Mouse (Mus musculus) liver, embryonic 13.5 days (tissue): ENCODE measurements around the gene Snrk. TPM values are rescaled to one million over a fixed set of nuclear protein-coding genes. Genes with fewer than 3 reads are reported as not detected.

Experiments used
- ATAC-seq: fragments of 200-750 bp; cut with Nextera tagmentation; 2 replicates; pipeline ENCODE4 v1.8.0; 2017; ENCODE audit warnings: low read depth, mild to moderate bottlenecking, moderate number of reproducible peaks, moderate library complexity
- DNase-seq: peaks from one replicate; pipeline ENCODE4 v3.0.0; 2022
- H3K27ac ChIP-seq: fragments of 300-500 bp; sonication (generic); 2 replicates; pipeline ENCODE4 v1.5.1; 2015; ENCODE audit warnings: moderate library complexity, mild to moderate bottlenecking, inconsistent platforms
- H3K27me3 ChIP-seq: fragments of 300-500 bp; sonication (generic); 2 replicates; pipeline ENCODE4 v1.6.1; 2015; ENCODE audit warnings: mild to moderate bottlenecking, inconsistent platforms
- H3K36me3 ChIP-seq: fragments of 300-500 bp; sonication (generic); 2 replicates; pipeline ENCODE4 v1.6.1; 2015; ENCODE audit warnings: mild to moderate bottlenecking, inconsistent platforms
- H3K4me1 ChIP-seq: fragments of 300-500 bp; sonication (generic); replicated peaks from 2 replicates; pipeline ENCODE4 v1.6.1; 2015; ENCODE audit warnings: inconsistent platforms
- H3K4me2 ChIP-seq: fragments of 300-500 bp; sonication (generic); 2 replicates; pipeline ENCODE4 v1.6.1; 2015; ENCODE audit warnings: inconsistent platforms, mild to moderate bottlenecking, moderate library complexity
- H3K4me3 ChIP-seq: fragments of 300-500 bp; sonication (generic); replicated peaks from 2 replicates; pipeline ENCODE4 v1.5.1; 2015; ENCODE audit warnings: mild to moderate bottlenecking, inconsistent platforms
- H3K9ac ChIP-seq: fragments of 300-500 bp; sonication (generic); 2 replicates; pipeline ENCODE4 v1.6.1; 2015; ENCODE audit warnings: mild to moderate bottlenecking, inconsistent platforms
- H3K9me3 ChIP-seq: fragments of 300-500 bp; sonication (generic); replicated peaks from 2 replicates; pipeline ENCODE4 v1.6.1; 2016; ENCODE audit warnings: inconsistent platforms
- WGBS: fragments of 180-500 bp; shearing (Covaris S2); methylation state at CpG from one replicate; pipeline ENCODE4 v1.1.7; 2015; ENCODE audit not compliant: insufficient replicate concordance; 5-methylcytosine and 5-hydroxymethylcytosine counted together
- polyA plus RNA-seq: library from polyadenylated mRNA; unstranded; fragments of >200 nt; fragmentation: Nextera tagmentation; extraction: Ambion mirVana; gene quantifications from 2 replicates; pipeline ENCODE4 v1.2.1, GENCODE M21; 2015

Gene Snrk
- polyA plus RNA-seq, 1 experiment from 2014 or later, result 14.6 TPM

- Histone ChIP-seq H3K36me3 (peaks cover 17% of the 10 kb centered on the region), H3K27ac (no peak overlapping the region)
Measured at GRCm38 (mm10) chr9:122145677-122146076, 28.6 kb downstream of the Snrk start.

DNA sequence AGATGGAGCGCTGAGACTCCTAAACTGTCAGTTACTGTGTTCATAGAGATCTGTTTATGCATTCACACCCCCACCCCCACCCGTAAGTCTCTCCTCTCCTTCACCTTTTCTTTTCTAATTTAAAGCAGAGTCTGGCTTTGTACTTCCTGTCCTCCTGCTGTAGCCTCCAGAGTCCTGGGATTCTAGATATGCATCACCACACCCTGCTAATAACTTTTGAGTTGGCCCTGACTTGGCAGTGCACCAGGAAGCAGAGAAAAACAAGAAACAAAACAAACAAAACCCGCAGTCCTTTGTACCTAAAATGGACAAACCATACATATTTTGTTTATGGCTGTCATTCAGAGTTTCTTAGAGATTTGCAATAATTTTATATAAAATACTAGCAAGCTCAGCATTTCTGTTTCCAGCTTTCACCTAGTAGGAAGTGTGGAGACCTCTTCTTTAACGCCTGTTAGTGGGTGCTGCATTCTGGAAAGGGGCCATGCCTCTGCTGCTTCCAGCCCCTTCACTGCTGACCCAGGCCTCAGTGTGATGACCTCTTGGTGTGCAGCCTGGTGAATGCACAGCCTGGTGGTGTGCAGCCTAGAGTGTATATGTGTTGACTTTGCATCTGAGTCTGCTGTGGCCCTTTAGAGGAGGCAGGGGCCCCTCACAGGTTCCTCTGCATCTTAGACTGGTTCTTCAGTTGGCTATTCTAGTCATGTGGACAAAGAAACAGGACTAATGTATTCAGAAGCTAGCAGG, 29.2 kb downstream of the Snrk start:
- H3K36me3 ChIP-seq, result peaks cover 17% of the 10 kb centered on the region
- no peak overlapping the region for H3K4me2 ChIP-seq
- peaks cover 47% of the 10 kb centered on the region for H3K4me1 ChIP-seq
- ATAC-seq, result no peak
- H3K9ac ChIP-seq, result no peak overlapping the region
- H3K4me3 ChIP-seq, result no peak overlapping the region
- no peak for DNase-seq
- no peaks in the 10 kb centered on the region for H3K27me3 ChIP-seq
- H3K27ac ChIP-seq, result no peak overlapping the region
- H3K9me3 ChIP-seq, result 0 out of 2 replicates have a peak, but pooled peaks cover 3% of the 10 kb centered on the region
- WGBS, result 67% methylated on average over 4 of the region's 4 CpGs

More at GRCm38 (mm10) chr9:122145677-122146076, 28.6 kb downstream of the Snrk start:
- DNase-seq (no peak), ATAC-seq (no peak)
- Histone ChIP-seq H3K9me3 (0 out of 2 replicates have a peak, but pooled peaks cover 3% of the 10 kb centered on the region), H3K4me2 (no peak overlapping the region), H3K4me1 (peaks cover 47% of the 10 kb centered on the region), H3K27me3 (no peaks in the 10 kb centered on the region), H3K4me3 (no peak overlapping the region), H3K9ac (no peak overlapping the region)

DNA sequence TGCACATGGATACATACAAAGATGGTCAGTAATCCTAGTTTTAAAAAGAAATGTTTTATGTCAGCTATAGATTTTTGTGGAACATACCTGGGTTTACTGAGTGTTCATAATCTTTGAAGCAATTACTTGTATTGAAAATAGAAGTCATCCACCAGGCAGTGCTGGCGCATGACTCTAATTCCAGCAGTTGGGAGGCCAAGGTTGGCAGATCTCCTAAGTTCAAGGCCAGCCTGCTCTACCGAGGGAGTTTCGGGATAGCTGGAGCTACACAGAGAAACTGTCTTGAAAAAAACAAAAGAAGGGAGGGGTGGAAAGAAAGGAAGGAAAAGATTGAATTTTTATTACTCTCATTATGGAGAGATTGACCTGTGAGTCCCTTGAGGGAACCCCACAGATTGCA, 31.3 kb downstream of the Snrk start:
- no peak overlapping the region for H3K9ac ChIP-seq
- peaks cover 54% of the 10 kb centered on the region for H3K4me1 ChIP-seq
- no peak overlapping the region for H3K4me2 ChIP-seq
- H3K27me3 ChIP-seq, result no peaks in the 10 kb centered on the region
- H3K36me3 ChIP-seq, result peaks cover 17% of the 10 kb centered on the region
- ATAC-seq, result no peak
- H3K9me3 ChIP-seq, result 0 out of 2 replicates have a peak, but pooled peaks cover 3% of the 10 kb centered on the region
- WGBS, result 74% methylated on average over 3 of the region's 3 CpGs
- no peak overlapping the region for H3K4me3 ChIP-seq
- H3K27ac ChIP-seq, result no peak overlapping the region
- DNase-seq, result no peak

- WGBS, result 51% methylated on average over 9 of the region's 9 CpGs
Measured at GRCm38 (mm10) chr9:122149997-122150826, 33.1 kb downstream of the Snrk start.

GRCm38 (mm10) chr9:122152063-122152462, 35.0 kb downstream of the Snrk start:
- H3K27ac ChIP-seq, result no peak overlapping the region
- peaks cover 13% of the 10 kb centered on the region for H3K36me3 ChIP-seq
- DNase-seq, result no peak
- no peak overlapping the region for H3K9ac ChIP-seq
- no peaks in the 10 kb centered on the region for H3K27me3 ChIP-seq
- H3K4me2 ChIP-seq, result no peak overlapping the region
- no peak overlapping the region for H3K4me3 ChIP-seq
- no peaks in the 10 kb centered on the region for H3K9me3 ChIP-seq
- 70% methylated on average over 4 of the region's 4 CpGs for WGBS
- ATAC-seq, result no peak
- peaks cover 37% of the 10 kb centered on the region for H3K4me1 ChIP-seq

More at GRCm38 (mm10) chr9:122149997-122150826, 33.1 kb downstream of the Snrk start:
- ATAC-seq (no peak), DNase-seq (no peak)
- H3K9ac ChIP-seq, result no peak overlapping the region
- no peak overlapping the region for H3K4me3 ChIP-seq
- H3K9me3 ChIP-seq, result no peaks in the 10 kb centered on the region
- no peaks in the 10 kb centered on the region for H3K27me3 ChIP-seq
- no peak overlapping the region for H3K4me2 ChIP-seq
- H3K36me3 ChIP-seq, result peaks cover 5% of the 10 kb centered on the region
- no peak overlapping the region for H3K27ac ChIP-seq
- peaks cover 54% of the 10 kb centered on the region for H3K4me1 ChIP-seq

DNA sequence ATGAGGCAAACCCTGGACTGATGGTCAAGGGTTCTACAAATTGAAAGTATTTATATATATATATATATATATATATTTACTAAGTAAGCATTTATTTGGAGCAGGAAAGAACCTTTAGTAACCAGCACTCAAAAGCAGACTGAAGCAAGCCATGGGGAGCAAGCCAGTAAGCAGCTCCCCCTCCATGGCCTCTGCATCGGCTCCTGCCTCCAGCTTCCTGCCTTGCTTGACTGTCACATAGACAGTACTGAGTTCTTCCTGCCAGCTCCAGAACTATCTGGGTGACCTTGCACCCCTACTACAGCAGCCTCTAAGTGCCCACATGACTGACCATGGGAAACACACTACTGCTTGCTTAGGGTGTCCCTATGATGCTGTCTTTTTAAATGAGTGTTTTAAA, 35.4 kb downstream of the Snrk start:
- Histone ChIP-seq H3K4me3 (no peak overlapping the region), H3K36me3 (peaks cover 18% of the 10 kb centered on the region), H3K9ac (no peak overlapping the region), H3K27ac (no peak overlapping the region), H3K27me3 (no peaks in the 10 kb centered on the region), H3K4me1 (peaks cover 37% of the 10 kb centered on the region), H3K4me2 (no peak overlapping the region), H3K9me3 (no peaks in the 10 kb centered on the region)
- no peak for DNase-seq
- no peak for ATAC-seq
- 82% methylated on average over 1 of the region's 1 CpGs for WGBS

DNA sequence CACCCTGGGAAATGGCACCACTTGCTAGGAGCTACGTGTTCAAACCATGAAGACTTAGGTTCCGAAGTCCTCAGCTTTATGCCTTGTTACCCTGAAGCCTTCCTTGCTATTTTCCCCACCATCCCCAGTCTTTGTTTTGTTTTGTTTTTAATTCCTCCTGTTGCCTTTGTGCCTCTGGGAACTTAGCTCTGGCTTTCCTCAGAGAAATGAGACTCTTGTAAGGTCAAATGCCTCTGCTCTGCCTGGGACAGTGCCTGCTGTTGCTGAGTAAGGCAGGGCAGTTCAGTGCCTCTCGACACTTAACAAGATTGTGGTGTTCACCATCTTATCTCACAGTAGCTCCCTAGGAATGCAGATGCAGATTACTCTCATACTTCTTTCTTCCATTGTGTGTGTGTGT, 36.4 kb downstream of the Snrk start:
- Histone ChIP-seq H3K27ac (no peak overlapping the region), H3K27me3 (no peaks in the 10 kb centered on the region), H3K4me3 (no peak overlapping the region), H3K9ac (no peak overlapping the region), H3K36me3 (peaks cover 27% of the 10 kb centered on the region), H3K4me2 (no peak overlapping the region), H3K4me1 (peaks cover 32% of the 10 kb centered on the region), H3K9me3 (no peaks in the 10 kb centered on the region)
- ATAC-seq, result no peak
- 72% methylated on average over 3 of the region's 3 CpGs for WGBS
- no peak for DNase-seq

- WGBS, result 80% methylated on average over 1 of the region's 1 CpGs
- Histone ChIP-seq H3K4me2 (no peak overlapping the region), H3K4me1 (peaks cover 16% of the 10 kb centered on the region), H3K4me3 (no peak overlapping the region), H3K9ac (no peak overlapping the region), H3K27ac (no peak overlapping the region), H3K27me3 (no peaks in the 10 kb centered on the region), H3K9me3 (no peaks in the 10 kb centered on the region), H3K36me3 (peaks cover 33% of the 10 kb centered on the region)
- ATAC-seq (no peak), DNase-seq (no peak)
Measured at GRCm38 (mm10) chr9:122155193-122155592, 38.1 kb downstream of the Snrk start.

GRCm38 (mm10) chr9:122156389-122157078, 39.5 kb downstream of the Snrk start:
- no peaks in the 10 kb centered on the region for H3K9me3 ChIP-seq
- 0 out of 2 replicates have a peak, but pooled peaks cover 12% of the 10 kb centered on the region for H3K4me1 ChIP-seq
- no peak overlapping the region for H3K9ac ChIP-seq
- DNase-seq, result no peak
- no peak overlapping the region for H3K27ac ChIP-seq
- WGBS, result 59% methylated on average over 5 of the region's 5 CpGs
- H3K4me2 ChIP-seq, result no peak overlapping the region
- ATAC-seq, result 0 out of 2 replicates have a peak, but pooled peaks have one; percentile 36
- no peaks in the 10 kb centered on the region for H3K27me3 ChIP-seq
- no peak overlapping the region for H3K4me3 ChIP-seq
- peaks cover 44% of the 10 kb centered on the region for H3K36me3 ChIP-seq

DNA sequence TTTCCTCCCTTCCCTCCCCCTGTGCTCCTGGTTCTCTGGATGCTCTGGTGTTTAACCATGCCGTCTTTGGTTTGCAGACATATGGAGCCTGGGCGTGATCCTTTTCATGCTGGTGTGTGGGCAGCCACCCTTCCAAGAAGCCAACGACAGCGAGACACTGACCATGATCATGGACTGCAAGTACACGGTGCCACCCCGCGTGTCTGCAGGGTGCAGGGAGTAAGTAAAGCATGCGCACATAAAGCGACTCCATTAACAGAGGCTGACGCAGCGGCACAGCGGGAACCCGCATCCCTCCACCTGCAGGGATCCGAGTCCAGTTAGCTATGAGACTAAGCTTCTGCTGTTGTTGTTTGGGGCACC, 40.0 kb downstream of the Snrk start:
- H3K9me3 ChIP-seq, result no peaks in the 10 kb centered on the region
- no peak overlapping the region for H3K4me3 ChIP-seq
- H3K9ac ChIP-seq, result no peak overlapping the region
- DNase-seq (no peak), ATAC-seq (no peak)
- WGBS, result 89% methylated on average over 14 of the region's 14 CpGs
- H3K27ac ChIP-seq, result no peak overlapping the region
- H3K4me1 ChIP-seq, result 0 out of 2 replicates have a peak, but pooled peaks cover 6% of the 10 kb centered on the region
- H3K27me3 ChIP-seq, result no peaks in the 10 kb centered on the region
- no peak overlapping the region for H3K4me2 ChIP-seq
- H3K36me3 ChIP-seq, result peaks cover 44% of the 10 kb centered on the region

- Histone ChIP-seq H3K9me3 (no peaks in the 10 kb centered on the region), H3K4me1 (no peaks in the 10 kb centered on the region), H3K27me3 (no peaks in the 10 kb centered on the region), H3K9ac (no peak overlapping the region), H3K27ac (no peak overlapping the region), H3K36me3 (peaks cover 55% of the 10 kb centered on the region), H3K4me3 (no peak overlapping the region), H3K4me2 (no peak overlapping the region)
- 79% methylated on average over 4 of the region's 4 CpGs for WGBS
- no peak for DNase-seq
- ATAC-seq, result no peak
Measured at GRCm38 (mm10) chr9:122164535-122164934, 47.5 kb downstream of the Snrk start.
